Mouse (Mus musculus): ENCODE measurements at regions not wholly inside any gene's neighbourhood (a gene's known extent, or its start where the extent isn't known, plus 50 kb on each side); places are given as distances from the start of the nearest gene placed in this dataset.

- in situ Hi-C loops (cut with MseI, MboI) = no loop called here
These were observed 241.1 kb upstream of the Sall1 start for GRCm38 (mm10) chr8:89284871-89285564.

GRCm38 (mm10) chr8:89283105-89284096 is 239.4 kb upstream of the Sall1 start:
- in situ Hi-C loops (cut with MseI, MboI) = no loop called here

GRCm38 (mm10) chr8:89279844-89280243 is 235.9 kb upstream of the Sall1 start:
- in situ Hi-C loops (cut with MseI, MboI) = no loop called here

- in situ Hi-C loops (cut with MseI, MboI) = no loop called here
These were observed 235.2 kb upstream of the Sall1 start for GRCm38 (mm10) chr8:89279142-89279541.

- in situ Hi-C loops (cut with MseI, MboI) = no loop called here
These were observed 229.3 kb upstream of the Sall1 start for GRCm38 (mm10) chr8:89273276-89273675.

GRCm38 (mm10) chr8:89272381-89272815 is 228.4 kb upstream of the Sall1 start:
- in situ Hi-C loops (cut with MseI, MboI) = no loop called here

- in situ Hi-C loops (cut with MseI, MboI) = no loop called here
These were observed 227.7 kb upstream of the Sall1 start for GRCm38 (mm10) chr8:89271381-89272355.

GRCm38 (mm10) chr8:89270001-89270400 is 226.0 kb upstream of the Sall1 start:
- in situ Hi-C loops (cut with MseI, MboI) = no loop called here

GRCm38 (mm10) chr8:89261163-89261812 is 217.3 kb upstream of the Sall1 start:
- in situ Hi-C loops (cut with MseI, MboI) = no loop called here

GRCm38 (mm10) chr8:89259881-89260280 is 215.9 kb upstream of the Sall1 start:
- in situ Hi-C loops (cut with MseI, MboI) = no loop called here

- in situ Hi-C loops (cut with MseI, MboI) = no loop called here
These were observed 202.4 kb upstream of the Sall1 start for GRCm38 (mm10) chr8:89246342-89246741.

GRCm38 (mm10) chr8:89245131-89245751 is 201.3 kb upstream of the Sall1 start:
- in situ Hi-C loops (cut with MseI, MboI) = no loop called here

- in situ Hi-C loops (cut with MseI, MboI) = no loop called here
These were observed 197.7 kb upstream of the Sall1 start for GRCm38 (mm10) chr8:89241686-89242085.

GRCm38 (mm10) chr8:89239626-89240025 is 195.7 kb upstream of the Sall1 start:
- in situ Hi-C loops (cut with MseI, MboI) = no loop called here

- in situ Hi-C loops (cut with MseI, MboI) = no loop called here
These were observed 190.1 kb upstream of the Sall1 start for GRCm38 (mm10) chr8:89234041-89234440.

- in situ Hi-C loops (cut with MseI, MboI) = no loop called here
These were observed 188.4 kb upstream of the Sall1 start for GRCm38 (mm10) chr8:89232318-89232717.

GRCm38 (mm10) chr8:89229144-89229543 is 185.2 kb upstream of the Sall1 start:
- in situ Hi-C loops (cut with MseI, MboI) = no loop called here

- in situ Hi-C loops (cut with MseI, MboI) = no loop called here
These were observed 176.9 kb upstream of the Sall1 start for GRCm38 (mm10) chr8:89220870-89221269.

- in situ Hi-C loops (cut with MseI, MboI) = no loop called here
These were observed 176.4 kb upstream of the Sall1 start for GRCm38 (mm10) chr8:89220381-89220780.

GRCm38 (mm10) chr8:89219156-89219555 is 175.2 kb upstream of the Sall1 start:
- in situ Hi-C loops (cut with MseI, MboI) = no loop called here

All from mouse trophoblast stem cell (cell line).